Mouse (Mus musculus): Measurements from ENCODE around the gene Spp1.

GRCm38 (mm10) chr5:104417028-104417427 is 17.9 kb upstream of the Spp1 start:
- TF ChIP-seq CTCF (IDR thresholded peaks at IDR 0.05; ENCODE audit: low read depth) (no peak), EP300 (IDR thresholded peaks at IDR 0.05; ENCODE audit: low read depth) (no peak)
